Mouse (Mus musculus) embryonic facial prominence, embryonic 14.5 days (tissue): Measurements from ENCODE around the gene Gm11563. TPM values are rescaled to one million over a fixed set of nuclear protein-coding genes. Genes with fewer than 3 reads are reported as not detected.
"Not testable (repeated sequence)": the region's sequence is repeated elsewhere in the genome, so short reads cannot be mapped to it uniquely, and the experiment has no call there.

Source experiments
- ATAC-seq: fragments of 200-750 bp; cut with Nextera tagmentation; 2 replicates; pipeline ENCODE4 v1.8.0; 2017; ENCODE audit warnings: low read depth, moderate number of reproducible peaks, moderate TSS enrichment
- DNase-seq: peaks from one replicate; pipeline ENCODE4 v3.0.0-alpha.2; 2015; ENCODE audit warnings: low spot score
- H3K27ac ChIP-seq: fragments of 300-500 bp; sonication (generic); replicated peaks from 2 replicates; pipeline ENCODE4 v1.5.1; 2014; ENCODE audit warnings: low read depth, mild to moderate bottlenecking, low read length, moderate library complexity
- H3K27me3 ChIP-seq: fragments of 300-500 bp; sonication (generic); replicated peaks from 2 replicates; pipeline ENCODE4 v1.6.1; 2014; ENCODE audit warnings: low read length; ENCODE audit not compliant: control insufficient read depth, insufficient read depth
- H3K36me3 ChIP-seq: fragments of 300-500 bp; sonication (generic); 2 replicates; pipeline ENCODE4 v1.6.1; 2014; ENCODE audit warnings: low read length, mixed read lengths; ENCODE audit not compliant: control insufficient read depth, insufficient read depth
- H3K4me1 ChIP-seq: fragments of 300-500 bp; sonication (generic); 2 replicates; pipeline ENCODE4 v1.6.1; 2014; ENCODE audit warnings: antibody characterized with exemption, low read length; ENCODE audit not compliant: control insufficient read depth, insufficient read depth
- H3K4me2 ChIP-seq: fragments of 300-500 bp; sonication (generic); 2 replicates; pipeline ENCODE4 v1.6.1; 2014; ENCODE audit warnings: low read depth, mild to moderate bottlenecking, low read length, moderate library complexity, mixed read lengths
- H3K4me3 ChIP-seq: fragments of 300-500 bp; sonication (generic); 2 replicates; pipeline ENCODE4 v1.5.1; 2014; ENCODE audit warnings: low read depth, mild to moderate bottlenecking, low read length
- H3K9ac ChIP-seq: fragments of 300-500 bp; sonication (generic); 2 replicates; pipeline ENCODE4 v1.6.1; 2014; ENCODE audit warnings: low read depth, mild to moderate bottlenecking, low read length, moderate library complexity, mixed read lengths
- H3K9me3 ChIP-seq: fragments of 300-500 bp; sonication (generic); 2 replicates; pipeline ENCODE4 v1.6.1; 2016; ENCODE audit warnings: low read length; ENCODE audit not compliant: control insufficient read depth
- WGBS: fragments of 180-500 bp; shearing (Covaris S2); extraction: QIAGEN DNeasy Blood & Tissue Kit; methylation state at CpG from one replicate; pipeline ENCODE4 v1.1.7; 2014; 5-methylcytosine and 5-hydroxymethylcytosine counted together
- polyA plus RNA-seq: library from polyadenylated mRNA; unstranded; fragments of >200 nt; fragmentation: Nextera tagmentation; extraction: Ambion mirVana; gene quantifications from 2 replicates; pipeline ENCODE4 v1.2.1, GENCODE M21; 2014

Gm11563 gene
- polyA plus RNA-seq: 0.17 TPM in 1 of 2 replicates, not detected in the other

GRCm38 (mm10) chr11:99658467-99659010 lies at the start of gene Gm11563:
TSS of gene Gm11563 (minus strand) at chr11:99658960.
- ATAC-seq, H3K36me3 ChIP-seq, H3K27ac ChIP-seq, H3K4me1 ChIP-seq, H3K4me2 ChIP-seq, H3K27me3 ChIP-seq, DNase-seq, H3K9ac ChIP-seq, H3K4me3 ChIP-seq, H3K9me3 ChIP-seq: not testable (repeated sequence)
- WGBS: 59% methylated on average over 8 of the region's 10 CpGs

- H3K4me1 ChIP-seq: no peaks in the 10 kb centered on the region
- ATAC-seq: no peak
- WGBS: 94% methylated on average over 1 of the region's 1 CpGs
- H3K4me3 ChIP-seq: no peak within 1 kb of the TSS
- no peak for DNase-seq
- no peaks in the 10 kb centered on the region for H3K9me3 ChIP-seq
- H3K9ac ChIP-seq: no peak within 1 kb of the TSS
- no peaks in the 10 kb centered on the region for H3K27me3 ChIP-seq
- no peak within 1 kb of the TSS for H3K4me2 ChIP-seq
- no peaks in the 10 kb centered on the region for H3K36me3 ChIP-seq
- H3K27ac ChIP-seq: no peak within 1 kb of the TSS
Measured at GRCm38 (mm10) chr11:99690463-99690862, 31.7 kb upstream of the Gm11563 start, which contains the start of gene Gm14190. TSS of gene Gm14190 (minus strand) at chr11:99690740.

- not testable (repeated sequence) for H3K9me3 ChIP-seq, H3K9ac ChIP-seq, ATAC-seq
Measured at GRCm38 (mm10) chr11:99685235-99685634, 26.5 kb upstream of the Gm11563 start.

GRCm38 (mm10) chr11:99683481-99683880 lies 24.7 kb upstream of the Gm11563 start:
- H3K36me3 ChIP-seq: no peaks in the 10 kb centered on the region
- 83% methylated on average over 2 of the region's 2 CpGs for WGBS
- no peaks in the 10 kb centered on the region for H3K9me3 ChIP-seq
- H3K4me1 ChIP-seq: no peaks in the 10 kb centered on the region
- ATAC-seq (no peak), DNase-seq (no peak)
- H3K27ac ChIP-seq: no peak overlapping the region
- H3K9ac ChIP-seq: no peak overlapping the region
- H3K27me3 ChIP-seq: no peaks in the 10 kb centered on the region
- no peak overlapping the region for H3K4me3 ChIP-seq
- no peak overlapping the region for H3K4me2 ChIP-seq

More at GRCm38 (mm10) chr11:99685235-99685634, 26.5 kb upstream of the Gm11563 start:
- H3K4me3 ChIP-seq, DNase-seq, H3K27ac ChIP-seq, H3K4me1 ChIP-seq, H3K4me2 ChIP-seq, H3K27me3 ChIP-seq, H3K36me3 ChIP-seq: not testable (repeated sequence)
- 82% methylated on average over 1 of the region's 1 CpGs for WGBS

GRCm38 (mm10) chr11:99665860-99666259 lies 7.1 kb upstream of the Gm11563 start, which contains the start of gene Krtap4-6:
TSS of gene Krtap4-6 (minus strand) at chr11:99665960.
- no peak for DNase-seq
- Histone ChIP-seq H3K27ac (no peak within 1 kb of the TSS), H3K4me1 (no peaks in the 10 kb centered on the region), H3K4me3 (no peak within 1 kb of the TSS), H3K27me3 (no peaks in the 10 kb centered on the region; the same call in 1 of the 2 replicates), H3K9me3 (no peaks in the 10 kb centered on the region), H3K4me2 (no peak within 1 kb of the TSS), H3K9ac (no peak within 1 kb of the TSS), H3K36me3 (no peaks in the 10 kb centered on the region)
- ATAC-seq: no peak

- DNase-seq: no peak
- ATAC-seq: no peak
- no peak overlapping the region for H3K4me3 ChIP-seq
Measured at GRCm38 (mm10) chr11:99662802-99663201, 4.0 kb upstream of the Gm11563 start.

GRCm38 (mm10) chr11:99659256-99659655 lies 496 bp upstream of the Gm11563 start:
- H3K4me3 ChIP-seq: no peak overlapping the region
- H3K4me1 ChIP-seq: no peaks in the 10 kb centered on the region
- no peak overlapping the region for H3K9ac ChIP-seq
- 73% methylated on average over 4 of the region's 4 CpGs for WGBS
- H3K36me3 ChIP-seq: no peaks in the 10 kb centered on the region
- H3K27me3 ChIP-seq: no peaks in the 10 kb centered on the region
- ATAC-seq (no peak), DNase-seq (no peak)
- H3K9me3 ChIP-seq: no peaks in the 10 kb centered on the region
- no peak overlapping the region for H3K4me2 ChIP-seq
- H3K27ac ChIP-seq: no peak overlapping the region

More at GRCm38 (mm10) chr11:99662802-99663201, 4.0 kb upstream of the Gm11563 start:
- WGBS: 85% methylated on average over 10 of the region's 10 CpGs
- Histone ChIP-seq H3K27ac (no peak overlapping the region), H3K9me3 (no peaks in the 10 kb centered on the region), H3K27me3 (no peaks in the 10 kb centered on the region; the same call in 1 of the 2 replicates), H3K9ac (no peak overlapping the region), H3K4me1 (no peaks in the 10 kb centered on the region), H3K4me2 (no peak overlapping the region), H3K36me3 (no peaks in the 10 kb centered on the region)

GRCm38 (mm10) chr11:99657051-99657450 lies 1.7 kb downstream of the Gm11563 start:
- Histone ChIP-seq H3K4me1 (no peaks in the 10 kb centered on the region), H3K27ac (no peak overlapping the region), H3K9me3 (no peaks in the 10 kb centered on the region), H3K4me2 (no peak overlapping the region), H3K9ac (no peak overlapping the region), H3K36me3 (no peaks in the 10 kb centered on the region), H3K4me3 (no peak overlapping the region), H3K27me3 (no peaks in the 10 kb centered on the region)
- WGBS: 48% methylated on average over 5 of the region's 5 CpGs
- DNase-seq (no peak), ATAC-seq (no peak)

GRCm38 (mm10) chr11:99650136-99650535 lies 8.6 kb downstream of the Gm11563 start, which contains the start of gene Gm11555:
TSS of gene Gm11555 (minus strand) at chr11:99650236.
- H3K4me3 ChIP-seq: no peak within 1 kb of the TSS
- no peak within 1 kb of the TSS for H3K4me2 ChIP-seq
- no peaks in the 10 kb centered on the region for H3K4me1 ChIP-seq
- H3K27me3 ChIP-seq: no peaks in the 10 kb centered on the region
- no peaks in the 10 kb centered on the region for H3K9me3 ChIP-seq
- DNase-seq (no peak), ATAC-seq (no peak)
- 78% methylated on average over 2 of the region's 2 CpGs for WGBS
- no peaks in the 10 kb centered on the region for H3K36me3 ChIP-seq
- H3K27ac ChIP-seq: no peak within 1 kb of the TSS
- H3K9ac ChIP-seq: no peak within 1 kb of the TSS
